Mouse (Mus musculus) cortical plate, adult 2 months (tissue): ENCODE data around the gene Pafah1b1. TPM values are rescaled to one million over a fixed set of nuclear protein-coding genes. Genes with fewer than 3 reads are reported as not detected.

ENCODE experiments used
- H3K27ac ChIP-seq: fragments of 200-500 bp; 2 replicates; pipeline ENCODE4 v1.5.1; 2012; ENCODE audit warnings: low read length, control low read depth, inconsistent platforms; ENCODE audit not compliant: insufficient read depth
- H3K4me1 ChIP-seq: fragments of 200-500 bp; 2 replicates; pipeline ENCODE4 v1.6.1; 2011; ENCODE audit warnings: low read length; ENCODE audit not compliant: control insufficient read depth, insufficient read depth
- H3K4me3 ChIP-seq: fragments of 200-500 bp; 2 replicates; pipeline ENCODE4 v1.5.1; 2011; ENCODE audit warnings: mild to moderate bottlenecking, low read length, control low read depth; ENCODE audit not compliant: insufficient read depth
- CTCF ChIP-seq: fragments of 200-500 bp; IDR thresholded peaks from 2 replicates; pipeline ENCODE4 v1.5.1; 2011; ENCODE audit warnings: mild to moderate bottlenecking, control low read depth, low read length; ENCODE audit not compliant: insufficient read depth; ENCODE audit errors: extremely low read depth
- POLR2A ChIP-seq: fragments of 200-500 bp; IDR thresholded peaks from 2 replicates; pipeline ENCODE4 v1.6.1; 2011; ENCODE audit warnings: mild to moderate bottlenecking, low read length, control low read depth; ENCODE audit not compliant: insufficient read depth; ENCODE audit errors: extremely low read depth
- polyA plus RNA-seq: library from polyadenylated mRNA; depleted of rRNA; stranded (reverse); fragments of >200 nt; gene quantifications from 2 replicates; pipeline ENCODE4 v1.2.3, GENCODE M21; 2012

The Pafah1b1 gene
- polyA plus RNA-seq, 1 experiment = 177 TPM

GRCm38 (mm10) chr11:74675156-74675555, 49.3 kb downstream of the Pafah1b1 start:
- Histone ChIP-seq H3K27ac (no peak overlapping the region), H3K4me3 (no peak overlapping the region), H3K4me1 (peaks cover 4% of the 10 kb centered on the region; the same call in 1 of the 2 replicates)
- TF ChIP-seq POLR2A (no peak), CTCF (no peak)

GRCm38 (mm10) chr11:74674713-74675112, 49.8 kb downstream of the Pafah1b1 start:
- Histone ChIP-seq H3K4me3 (no peak overlapping the region), H3K27ac (no peak overlapping the region), H3K4me1 (peaks cover 4% of the 10 kb centered on the region; the same call in 1 of the 2 replicates)
- TF ChIP-seq CTCF = no peak
- TF ChIP-seq POLR2A = no peak

GRCm38 (mm10) chr11:74673561-74673960, 50.9 kb downstream of the Pafah1b1 start:
- H3K4me1 ChIP-seq = peaks cover 4% of the 10 kb centered on the region; the same call in 1 of the 2 replicates

GRCm38 (mm10) chr11:74672901-74673513, 51.5 kb downstream of the Pafah1b1 start:
- TF ChIP-seq POLR2A = no peak
- no peak for TF ChIP-seq CTCF
- Histone ChIP-seq H3K27ac (no peak overlapping the region), H3K4me1 (peaks cover 3% of the 10 kb centered on the region; the same call in 1 of the 2 replicates), H3K4me3 (no peak overlapping the region)

More at GRCm38 (mm10) chr11:74673561-74673960, 50.9 kb downstream of the Pafah1b1 start:
- no peak for TF ChIP-seq POLR2A
- Histone ChIP-seq H3K4me3 (no peak overlapping the region), H3K27ac (no peak overlapping the region)

- TF ChIP-seq POLR2A = no peak
- no peak for TF ChIP-seq CTCF
- H3K4me3 ChIP-seq = no peak overlapping the region
- peaks cover 3% of the 10 kb centered on the region; the same call in 1 of the 2 replicates for H3K4me1 ChIP-seq
- no peak overlapping the region for H3K27ac ChIP-seq
Observed at GRCm38 (mm10) chr11:74671839-74672238, 52.6 kb downstream of the Pafah1b1 start.

- Histone ChIP-seq H3K27ac (no peak overlapping the region), H3K4me3 (no peak overlapping the region), H3K4me1 (peaks cover 3% of the 10 kb centered on the region; the same call in 1 of the 2 replicates)
- TF ChIP-seq CTCF (no peak), POLR2A (no peak)
Observed at GRCm38 (mm10) chr11:74671013-74671412, 53.5 kb downstream of the Pafah1b1 start.

- TF ChIP-seq CTCF (no peak), POLR2A (no peak)
- Histone ChIP-seq H3K4me1 (peaks cover 3% of the 10 kb centered on the region; the same call in 1 of the 2 replicates), H3K4me3 (no peak overlapping the region), H3K27ac (no peak overlapping the region)
Observed at GRCm38 (mm10) chr11:74670151-74670550, 54.3 kb downstream of the Pafah1b1 start.

- Histone ChIP-seq H3K4me3 (no peak overlapping the region), H3K27ac (no peak overlapping the region), H3K4me1 (no peaks in the 10 kb centered on the region)
- no peak for TF ChIP-seq POLR2A
- TF ChIP-seq CTCF = no peak
Observed at GRCm38 (mm10) chr11:74668971-74669370, 55.5 kb downstream of the Pafah1b1 start.

GRCm38 (mm10) chr11:74668466-74668865, 56.0 kb downstream of the Pafah1b1 start:
- Histone ChIP-seq H3K4me1 (no peaks in the 10 kb centered on the region), H3K27ac (no peak overlapping the region), H3K4me3 (no peak overlapping the region)
- TF ChIP-seq POLR2A = no peak
- TF ChIP-seq CTCF = no peak

GRCm38 (mm10) chr11:74667582-74668010, 56.9 kb downstream of the Pafah1b1 start:
- H3K4me1 ChIP-seq = no peaks in the 10 kb centered on the region
- no peak for TF ChIP-seq POLR2A
- TF ChIP-seq CTCF = no peak
- H3K27ac ChIP-seq = no peak overlapping the region
- H3K4me3 ChIP-seq = no peak overlapping the region
